Mouse (Mus musculus) MEL (cell line): Measurements from ENCODE around the gene Mybpc3.

Experiments used
- BHLHE40 ChIP-seq: IDR thresholded peaks from 2 replicates; pipeline ENCODE4 v1.6.1; 2012; ENCODE audit warnings: low read depth, mild to moderate bottlenecking, inconsistent platforms, low read length, improper control_type of control experiment, borderline replicate concordance
- CTCF ChIP-seq, 3 experiments: IDR thresholded peaks in 2 of 3; conservative IDR thresholded peaks in 1 of 3; 2 replicates each; pipeline ENCODE4 v1.5.1; 2011 to 2012; ENCODE audit warnings: low read length in 3 of 3, low read depth in 2 of 3, mild to moderate bottlenecking in 2 of 3, improper control_type of control experiment in 1 of 3, inconsistent platforms in 1 of 3, mixed read lengths in 1 of 3, moderate library complexity in 1 of 3; ENCODE audit not compliant: control insufficient read depth in 1 of 3, insufficient read depth in 1 of 3, poor library complexity in 1 of 3, severe bottlenecking in 1 of 3
- EP300 ChIP-seq, 2 experiments: IDR thresholded peaks; 2 replicates each; pipeline ENCODE4 v1.6.1; 2011; ENCODE audit warnings: improper control_type of control experiment in 2 of 2, low read length in 2 of 2, low read depth in 1 of 2, mild to moderate bottlenecking in 1 of 2
- KAT2A ChIP-seq: conservative IDR thresholded peaks from 2 replicates; pipeline ENCODE4 v1.6.1; 2012; ENCODE audit warnings: low read depth, low read length, improper control_type of control experiment, inconsistent platforms
- MAX ChIP-seq: IDR thresholded peaks from 2 replicates; pipeline ENCODE4 v1.6.1; 2011; ENCODE audit warnings: low read length, improper control_type of control experiment
- MEF2A ChIP-seq: IDR thresholded peaks from 2 replicates; pipeline ENCODE4 v1.6.1; 2014; ENCODE audit warnings: low read depth, mild to moderate bottlenecking, inconsistent platforms, low read length, improper control_type of control experiment; ENCODE audit not compliant: poor library complexity, insufficient replicate concordance, severe bottlenecking; ENCODE audit errors: extremely low read depth
- MXI1 ChIP-seq: IDR thresholded peaks from 2 replicates; pipeline ENCODE4 v1.6.1; 2011; ENCODE audit warnings: mild to moderate bottlenecking, low read depth, low read length, improper control_type of control experiment
- POLR2A ChIP-seq, 2 experiments: IDR thresholded peaks; 2 replicates each; pipeline ENCODE4 v1.6.1; 2011 to 2012; ENCODE audit warnings: low read length in 2 of 2, mild to moderate bottlenecking in 2 of 2, control low read depth in 1 of 2, improper control_type of control experiment in 1 of 2, low read depth in 1 of 2, moderate library complexity in 1 of 2; ENCODE audit not compliant: control insufficient read depth in 1 of 2, insufficient read depth in 1 of 2, poor library complexity in 1 of 2
- POLR2AphosphoS5 ChIP-seq: IDR thresholded peaks from 2 replicates; pipeline ENCODE4 v1.6.1; 2012; ENCODE audit warnings: low read depth, borderline replicate concordance, mild to moderate bottlenecking, inconsistent platforms, low read length, moderate library complexity, mixed read lengths
- RAD21 ChIP-seq: IDR thresholded peaks from 2 replicates; pipeline ENCODE4 v1.6.1; 2011; ENCODE audit warnings: mild to moderate bottlenecking, low read depth, low read length, improper control_type of control experiment
- TCF12 ChIP-seq: IDR thresholded peaks from 2 replicates; pipeline ENCODE4 v1.6.1; 2014; ENCODE audit warnings: low read depth, mild to moderate bottlenecking, inconsistent platforms, low read length, improper control_type of control experiment, moderate library complexity

DNA sequence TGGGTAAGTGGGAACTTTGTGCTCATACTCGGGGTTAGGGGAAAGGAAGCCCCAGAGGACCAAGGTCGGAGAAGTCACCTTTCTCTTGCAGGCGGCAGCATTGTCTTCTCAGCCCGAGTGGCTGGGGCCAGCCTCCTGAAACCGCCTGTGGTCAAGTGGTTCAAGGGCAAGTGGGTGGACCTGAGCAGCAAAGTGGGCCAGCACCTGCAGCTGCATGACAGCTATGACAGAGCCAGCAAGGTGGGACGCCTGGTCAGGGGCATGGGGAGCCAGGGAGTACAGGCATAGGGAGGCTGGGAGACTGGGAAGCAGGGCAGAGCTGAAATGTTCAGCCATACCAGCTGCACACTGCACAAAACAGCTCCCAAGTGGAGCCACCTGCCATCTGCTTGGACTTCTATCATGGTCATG is 2.3 kb downstream of the Mybpc3 start:
- TF ChIP-seq CTCF (IDR thresholded peaks at IDR 0.05 in 2 of 3, conservative IDR thresholded peaks at IDR 0.05 in 1 of 3; ENCODE audit: control insufficient read depth in 1 of 3, insufficient read depth in 1 of 3, low read depth in 2 of 3, low read length in 3 of 3, poor library complexity in 1 of 3, severe bottlenecking in 1 of 3) (no peak), RAD21 (no peak), BHLHE40 (no peak), MXI1 (no peak), MEF2A (no peak), POLR2A (IDR thresholded peaks at IDR 0.05; ENCODE audit: control insufficient read depth in 1 of 2, insufficient read depth in 1 of 2, low read depth in 1 of 2, low read length in 2 of 2, poor library complexity in 1 of 2) (no peak), TCF12 (no peak), KAT2A (no peak), EP300 (IDR thresholded peaks at IDR 0.05; ENCODE audit: low read depth in 1 of 2, low read length in 2 of 2) (no peak), MAX (no peak), POLR2AphosphoS5 (no peak)
